Mouse (Mus musculus) ES-E14 (cell line): Measurements from ENCODE around the gene Rxra. TPM values are rescaled to one million over a fixed set of nuclear protein-coding genes. Genes with fewer than 3 reads are reported as not detected.

Source experiments
- DNase-seq: peaks from one replicate; pipeline ENCODE4 v3.0.0-alpha.2; 2013; ENCODE audit warnings: low read depth, low spot score
- H3K27ac ChIP-seq: 2 replicates; pipeline ENCODE4 v1.5.1; 2012; ENCODE audit warnings: low read depth, mild to moderate bottlenecking, low read length, moderate library complexity, mixed read lengths; ENCODE audit not compliant: poor library complexity, insufficient read depth, severe bottlenecking
- H3K36me3 ChIP-seq: 2 replicates; pipeline ENCODE4 v1.6.1; 2012; ENCODE audit warnings: mild to moderate bottlenecking, low read length, moderate library complexity, mixed read lengths; ENCODE audit not compliant: control insufficient read depth, poor library complexity, insufficient read depth, severe bottlenecking
- H3K4me1 ChIP-seq, 2 experiments: fragments of 150-350 bp in 1 of 2; sonication (generic) in 1 of 2; 2 replicates each; pipeline ENCODE4 v1.6.1; 2012; ENCODE audit warnings: low read length in 2 of 2, mild to moderate bottlenecking in 1 of 2, mixed read lengths in 1 of 2; ENCODE audit not compliant: control insufficient read depth in 2 of 2, insufficient read depth in 2 of 2, poor library complexity in 1 of 2
- H3K4me3 ChIP-seq, 2 experiments: fragments of 150-350 bp in 1 of 2; sonication (generic) in 1 of 2; 2 replicates each; pipeline ENCODE4 v1.5.1; 2012; ENCODE audit warnings: low read length in 2 of 2, low read depth in 1 of 2, mild to moderate bottlenecking in 1 of 2, mixed read lengths in 1 of 2; ENCODE audit not compliant: insufficient read depth in 1 of 2, poor library complexity in 1 of 2, severe bottlenecking in 1 of 2
- H3K9ac ChIP-seq: 2 replicates; pipeline ENCODE4 v1.6.1; 2012; ENCODE audit warnings: low read depth, mild to moderate bottlenecking, low read length, mixed read lengths; ENCODE audit not compliant: poor library complexity, insufficient read depth, severe bottlenecking
- H3K9me3 ChIP-seq: fragments of 150-350 bp; sonication (generic); 2 replicates; pipeline ENCODE4 v1.6.1; 2012; ENCODE audit warnings: low read depth, mild to moderate bottlenecking, low read length; ENCODE audit not compliant: control insufficient read depth, insufficient read depth
- CHD2 ChIP-seq: IDR thresholded peaks from 2 replicates; pipeline ENCODE4 v1.6.1; 2014; ENCODE audit warnings: mild to moderate bottlenecking, low read depth, low read length, inconsistent platforms
- HCFC1 ChIP-seq: IDR thresholded peaks from 2 replicates; pipeline ENCODE4 v1.6.1; 2012; ENCODE audit warnings: low read length, inconsistent platforms, borderline replicate concordance; ENCODE audit not compliant: insufficient read depth
- MAFK ChIP-seq: IDR thresholded peaks from 2 replicates; pipeline ENCODE4 v1.6.1; 2014; ENCODE audit warnings: mild to moderate bottlenecking, low read depth, low read length, inconsistent platforms; ENCODE audit not compliant: insufficient read depth
- ZC3H11A ChIP-seq: IDR thresholded peaks from 2 replicates; pipeline ENCODE4 v1.6.1; 2012; ENCODE audit warnings: low read depth, mild to moderate bottlenecking, inconsistent platforms, low read length, borderline replicate concordance
- ZNF384 ChIP-seq: IDR thresholded peaks from 2 replicates; pipeline ENCODE4 v1.6.1; 2012; ENCODE audit warnings: low read depth, low read length, inconsistent platforms
- in situ Hi-C, 2 experiments: fragments of 600-800 bp; cut with MboI; formaldehyde crosslinking; loops; one replicate each; pipeline ENCODE4 v1.15.1; 2025; ENCODE audit warnings: low sequenced_read_pairs in 2 of 2, inconsistent platforms in 1 of 2; ENCODE audit not compliant: unreplicated experiment in 2 of 2
- total RNA-seq: library from RNA; depleted of rRNA; stranded (reverse); fragments of 300-350 nt; gene quantifications from 2 replicates; pipeline ENCODE4 v1.2.3, GENCODE M21; 2012

Rxra gene
- total RNA-seq, 1 experiment, result 21.0 TPM

DNA sequence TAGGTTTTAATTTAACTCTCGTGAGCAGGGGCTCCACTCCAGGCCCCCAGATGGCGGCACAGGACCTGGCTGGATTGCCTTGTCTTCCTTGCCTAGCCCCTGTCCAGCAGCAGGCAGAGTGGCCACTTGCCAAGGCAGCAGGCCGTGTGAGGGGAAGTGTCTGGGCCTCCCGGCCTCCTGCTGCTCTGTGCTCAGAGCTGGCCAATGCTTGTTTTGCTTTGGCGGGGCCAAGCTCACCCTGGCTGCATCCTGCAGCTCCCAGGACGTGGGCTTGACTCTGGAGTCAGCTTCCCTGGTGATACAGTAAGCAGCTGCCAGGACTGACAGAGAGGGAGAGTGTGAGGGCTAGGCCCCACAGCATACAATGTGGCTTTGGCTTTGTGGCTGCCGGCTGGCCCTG, 23.3 kb downstream of the Rxra start:
- Histone ChIP-seq H3K4me3 (no peak overlapping the region), H3K36me3 (no peaks in the 10 kb centered on the region), H3K27ac (no peak overlapping the region), H3K9ac (no peak overlapping the region), H3K9me3 (no peaks in the 10 kb centered on the region), H3K4me1 (peaks cover 0 to 9% of the 10 kb centered on the region in 2 experiments; a peak in 1 of 4 replicates)
- in situ Hi-C loops, result no loop called here
- no peak for TF ChIP-seq MAFK
- TF ChIP-seq HCFC1, result no peak
- TF ChIP-seq ZC3H11A, result no peak
- TF ChIP-seq ZNF384, result no peak
- TF ChIP-seq CHD2, result no peak
- no peak for DNase-seq

DNA sequence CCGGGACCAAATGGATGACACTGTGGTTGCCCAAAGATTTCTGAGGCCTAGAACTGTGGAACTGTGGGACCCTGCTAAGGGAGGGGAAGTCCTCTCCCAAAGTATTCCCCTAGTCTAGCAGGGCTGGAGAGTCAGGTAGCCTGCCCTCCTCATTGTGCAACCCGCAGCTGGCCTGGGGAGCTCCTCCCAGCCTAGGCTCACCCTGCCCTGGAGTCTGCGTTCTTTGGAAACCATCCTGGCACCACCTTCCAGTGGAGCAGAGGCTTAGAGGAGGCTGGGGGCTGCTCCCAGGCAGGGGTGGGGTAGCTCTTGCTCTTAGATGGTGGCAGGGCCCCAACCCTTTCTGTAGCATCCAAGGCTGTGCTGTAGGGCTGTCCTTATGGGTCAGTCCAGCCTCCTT, 26.0 kb downstream of the Rxra start:
- Histone ChIP-seq H3K4me1 (peaks cover 0 to 9% of the 10 kb centered on the region in 2 experiments; a peak in 1 of 4 replicates), H3K9ac (no peak overlapping the region), H3K4me3 (no peak overlapping the region), H3K27ac (no peak overlapping the region), H3K9me3 (no peaks in the 10 kb centered on the region), H3K36me3 (no peaks in the 10 kb centered on the region)
- in situ Hi-C loops, result no loop called here
- no peak for TF ChIP-seq MAFK
- no peak for TF ChIP-seq CHD2
- DNase-seq, result no peak

DNA sequence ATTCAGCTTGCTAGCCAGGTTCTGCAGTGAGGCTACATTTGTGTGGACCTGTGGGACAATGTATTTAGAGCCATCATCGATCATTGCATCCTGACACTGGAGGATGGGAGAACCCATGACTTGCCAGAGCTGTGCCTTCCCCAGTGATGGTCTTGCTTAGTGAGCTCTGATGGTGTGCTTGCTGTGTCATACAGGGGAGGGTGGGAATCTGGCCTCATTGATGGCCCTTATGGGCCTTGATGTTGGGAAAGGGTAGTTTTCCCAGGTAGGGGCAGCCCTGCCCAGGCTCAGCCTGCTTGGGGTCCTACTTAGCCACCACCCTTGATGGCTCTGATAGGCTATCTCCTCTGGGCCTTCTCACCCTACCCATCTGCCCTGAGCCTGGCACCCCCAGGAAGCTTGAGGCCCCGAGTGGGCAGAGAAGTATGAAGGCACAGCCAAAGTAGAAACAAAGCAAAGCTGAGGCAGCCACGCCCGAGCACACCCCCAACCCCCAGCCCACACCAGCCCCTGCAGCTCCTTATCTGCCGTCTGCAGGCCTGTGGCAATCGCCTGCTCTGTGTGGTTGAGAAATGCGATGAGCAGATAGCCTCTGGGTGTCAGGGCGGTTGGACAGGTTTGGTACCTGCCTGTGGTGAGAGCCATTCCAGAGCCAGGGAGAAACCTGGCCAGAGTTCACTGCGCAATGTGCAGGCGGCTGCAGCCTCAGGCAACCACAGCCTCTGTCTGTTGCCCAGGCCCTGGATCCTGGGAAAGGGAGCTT, 26.8 kb downstream of the Rxra start:
- H3K4me1 ChIP-seq, result peaks cover 0 to 9% of the 10 kb centered on the region in 2 experiments; a peak in 1 of 4 replicates
- H3K4me3 ChIP-seq, result no peak overlapping the region; a peak in 1 of 4 replicates

DNA sequence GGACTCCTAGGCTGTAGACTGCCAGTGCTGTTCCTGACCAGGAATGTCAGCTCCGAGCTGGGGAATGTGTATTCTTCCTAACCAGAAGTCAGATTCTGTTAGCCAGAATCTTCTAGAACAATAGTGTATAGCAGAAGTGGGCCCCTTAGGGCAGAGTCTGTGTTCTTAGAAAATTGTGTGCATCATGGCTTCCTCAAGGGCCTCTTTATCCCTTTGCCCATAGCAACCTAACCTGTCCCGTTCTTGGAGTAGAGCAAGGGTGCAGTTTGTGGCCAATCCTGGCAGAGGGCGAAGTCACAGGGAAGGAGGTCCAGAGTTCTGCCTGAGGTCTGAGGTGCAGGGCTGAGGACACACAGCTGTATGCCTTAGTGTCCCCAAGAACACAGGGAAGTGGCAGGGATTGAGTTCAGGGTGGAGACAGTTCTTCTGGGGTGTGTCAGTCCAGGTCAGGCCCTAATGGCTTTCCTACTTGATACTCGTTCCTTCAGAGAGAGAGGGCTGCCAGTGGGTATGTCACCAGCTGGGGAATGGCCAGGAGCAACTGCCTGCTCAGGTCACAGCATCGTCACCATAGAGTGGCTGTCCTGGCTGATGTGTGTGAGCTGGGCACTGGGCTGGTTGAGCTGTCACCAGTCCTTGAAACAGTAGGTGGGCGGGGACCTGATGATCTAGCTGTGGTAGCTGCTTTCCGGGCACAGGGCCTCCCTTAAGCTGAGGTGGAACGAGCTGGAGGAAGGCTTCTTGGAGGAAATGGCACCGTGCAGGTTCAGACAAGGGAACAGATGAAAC, 27.8 kb downstream of the Rxra start:
- DNase-seq, result no peak
- no peak overlapping the region for H3K27ac ChIP-seq
- no peak overlapping the region for H3K4me3 ChIP-seq
- no peaks in the 10 kb centered on the region for H3K9me3 ChIP-seq
- TF ChIP-seq MAFK, result no peak
- no peak for TF ChIP-seq CHD2
- TF ChIP-seq ZNF384, result no peak
- no peak for TF ChIP-seq HCFC1
- no peak for TF ChIP-seq ZC3H11A
- peaks cover 0 to 11% of the 10 kb centered on the region in 2 experiments; a peak in 1 of 4 replicates for H3K4me1 ChIP-seq
- no peaks in the 10 kb centered on the region for H3K36me3 ChIP-seq
- in situ Hi-C loops, result no loop called here
- no peak overlapping the region for H3K9ac ChIP-seq

More for the DNA sequence above, 26.8 kb downstream of the Rxra start:
- Histone ChIP-seq H3K9me3 (no peaks in the 10 kb centered on the region), H3K27ac (no peak overlapping the region; the same call in 1 of the 2 replicates), H3K36me3 (no peaks in the 10 kb centered on the region), H3K9ac (peak overlapping the region; percentile 21; the same call in 1 of the 2 replicates)
- in situ Hi-C loops, result no loop called here
- TF ChIP-seq ZC3H11A (no peak), ZNF384 (no peak), CHD2 (no peak), MAFK (no peak), HCFC1 (no peak)
- DNase-seq, result no peak
